Mouse (Mus musculus) gastrocnemius, adult 8-10 months (tissue): ENCODE measurements around the gene Gopc. TPM values are rescaled to one million over a fixed set of nuclear protein-coding genes. Genes with fewer than 3 reads are reported as not detected.
"Not testable (repeated sequence)": the region's sequence is repeated elsewhere in the genome, so short reads cannot be mapped to it uniquely, and the experiment has no call there.

ENCODE experiments used
- DNase-seq, 2 experiments: peaks; one replicate each; pipeline ENCODE4 v3.0.0; 2022; ENCODE audit warnings: low spot score in 2 of 2
- total RNA-seq, 4 experiments: library from RNA; stranded (reverse); gene quantifications; 2 replicates each; pipeline ENCODE4 v1.2.4; 2022

Gene Gopc
- total RNA-seq, 4 experiments from 2014 or later, result 6.8 to 8.1 (median 7.8) TPM

- no peak for DNase-seq
Observed at GRCm38 (mm10) chr10:52302271-52302670, 79.7 kb downstream of the Gopc start.

DNA sequence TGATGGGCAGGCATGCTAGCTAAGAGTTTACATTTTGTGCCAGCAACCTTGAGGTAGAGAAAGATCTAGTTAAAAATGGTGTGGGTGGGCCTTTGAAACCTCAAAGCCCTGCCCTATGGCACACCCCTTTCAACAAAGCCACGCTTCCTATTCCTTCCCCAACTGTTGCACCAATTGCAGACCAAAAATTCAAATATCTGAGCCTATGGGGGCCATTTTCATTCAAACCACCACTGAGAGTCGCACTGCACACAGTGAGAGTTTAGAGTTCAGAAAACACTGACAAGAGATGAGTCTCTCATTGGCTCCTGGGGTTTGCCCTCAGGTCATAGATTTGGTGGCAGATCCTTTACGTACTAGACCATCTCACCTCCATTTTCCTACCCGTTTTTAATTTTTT lies 80.2 kb downstream of the Gopc start:
- no peak for DNase-seq

GRCm38 (mm10) chr10:52298568-52298967 lies 83.4 kb downstream of the Gopc start:
- DNase-seq, result not testable (repeated sequence)

DNA sequence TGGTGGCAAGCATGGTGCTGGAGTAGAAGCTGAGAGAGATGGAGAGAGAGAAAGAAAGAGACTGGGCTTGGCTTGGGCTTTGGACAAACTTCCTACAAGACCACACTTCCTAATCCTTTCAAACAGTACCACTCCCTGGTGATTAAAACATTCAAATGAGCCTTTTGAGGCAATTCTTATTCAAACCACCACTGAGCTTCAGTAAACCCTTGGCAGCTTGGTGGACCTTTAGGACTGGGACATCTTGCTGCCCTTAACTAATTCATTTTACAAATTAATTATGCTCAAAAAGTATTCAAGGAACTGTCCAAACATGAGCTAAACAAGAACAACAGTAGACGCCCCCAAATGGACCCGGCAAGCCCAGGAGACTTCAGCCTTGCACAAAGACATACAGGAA lies 86.0 kb downstream of the Gopc start:
- DNase-seq, result no peak

DNA sequence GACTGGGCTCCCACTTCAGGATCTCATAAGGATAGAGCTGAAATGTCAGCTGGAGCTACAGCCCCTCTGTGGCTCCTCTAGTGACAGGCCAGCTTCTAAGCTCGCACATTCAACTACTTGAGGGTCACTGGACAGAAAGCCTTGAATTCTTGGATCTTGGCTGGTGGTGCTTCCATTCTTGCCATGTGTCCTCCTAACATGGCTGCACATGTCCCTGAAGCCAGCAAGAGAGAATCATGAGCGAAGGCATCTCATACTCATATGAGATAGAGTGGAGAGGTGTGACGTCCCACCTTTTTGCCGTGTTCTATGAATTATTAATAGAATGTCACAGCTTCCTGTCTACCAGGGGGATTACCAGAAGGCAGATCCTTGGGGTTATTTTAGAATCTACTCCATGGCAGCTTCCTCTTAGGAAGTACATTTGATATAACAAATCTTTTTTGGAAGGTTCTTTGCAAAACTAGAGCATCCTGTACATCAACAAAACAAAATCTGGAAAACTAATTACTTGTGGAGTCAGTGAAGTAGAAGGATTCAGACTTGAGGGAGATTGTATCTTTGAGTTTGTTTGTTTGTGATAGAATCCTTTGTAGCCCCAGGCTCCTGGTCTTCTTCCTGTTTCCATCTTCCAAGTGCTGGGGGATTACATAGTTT lies 87.9 kb downstream of the Gopc start:
- no peak for DNase-seq

- not testable (repeated sequence) for DNase-seq
Observed at GRCm38 (mm10) chr10:52292391-52292790, 89.5 kb downstream of the Gopc start.

DNA sequence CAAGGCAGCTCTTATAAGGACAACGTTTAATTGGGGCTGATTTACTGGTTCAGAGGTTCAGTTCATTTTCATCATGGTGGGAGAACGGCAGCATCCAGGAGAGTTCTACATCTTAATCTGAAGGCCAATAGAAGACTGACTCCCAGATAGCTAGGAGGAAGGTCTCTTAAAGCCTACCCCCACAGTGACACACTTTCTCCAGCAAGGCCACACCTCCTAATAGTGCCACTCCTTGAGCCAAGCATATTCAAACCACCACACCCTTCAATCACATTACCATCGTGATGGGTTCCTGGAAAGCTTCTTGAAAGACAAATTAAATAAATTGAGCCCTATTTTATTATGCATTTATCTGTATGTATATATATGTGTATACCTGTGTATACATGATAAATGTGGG lies 92.7 kb downstream of the Gopc start:
- no peak for DNase-seq

GRCm38 (mm10) chr10:52287852-52288533 lies 93.9 kb downstream of the Gopc start:
- no peak for DNase-seq

Other genes with a start within 250 kb of the Gopc start
- under 1 TPM in 2 of 4 experiments, not detected in 2; 0.05 to 0.08 TPM for gene Ros1, start 186.9 kb downstream of the Gopc start, total RNA-seq
- 1 to 10 TPM in 1 of 4 experiments, under 1 TPM in 3; 0.70 to 1.5 (median 0.76) TPM for gene Dcbld1, start 148.5 kb downstream of the Gopc start, total RNA-seq
- not detected for gene Gm26741, start 23.4 kb downstream of the Gopc start, total RNA-seq
- gene Nepn, start 6.8 kb upstream of the Gopc start, total RNA-seq, result under 1 TPM in 1 of 4 experiments, not detected in 3; 0.19 TPM
- 10 to 100 TPM; 15.4 to 26.3 (median 19.9) TPM for gene Nus1, start 35.4 kb upstream of the Gopc start, total RNA-seq